Mouse (Mus musculus) regulatory T cell (primary cell): ENCODE data around the gene Duoxa2.

Experiments used
- in situ Hi-C: fragments of 300-600 bp; cut with MboI, MseI; formaldehyde crosslinking; loops from one replicate; pipeline ENCODE4 v1.15.1; 2025; ENCODE audit warnings: high pct_unique_total_duplicates

The Duoxa2 gene

DNA sequence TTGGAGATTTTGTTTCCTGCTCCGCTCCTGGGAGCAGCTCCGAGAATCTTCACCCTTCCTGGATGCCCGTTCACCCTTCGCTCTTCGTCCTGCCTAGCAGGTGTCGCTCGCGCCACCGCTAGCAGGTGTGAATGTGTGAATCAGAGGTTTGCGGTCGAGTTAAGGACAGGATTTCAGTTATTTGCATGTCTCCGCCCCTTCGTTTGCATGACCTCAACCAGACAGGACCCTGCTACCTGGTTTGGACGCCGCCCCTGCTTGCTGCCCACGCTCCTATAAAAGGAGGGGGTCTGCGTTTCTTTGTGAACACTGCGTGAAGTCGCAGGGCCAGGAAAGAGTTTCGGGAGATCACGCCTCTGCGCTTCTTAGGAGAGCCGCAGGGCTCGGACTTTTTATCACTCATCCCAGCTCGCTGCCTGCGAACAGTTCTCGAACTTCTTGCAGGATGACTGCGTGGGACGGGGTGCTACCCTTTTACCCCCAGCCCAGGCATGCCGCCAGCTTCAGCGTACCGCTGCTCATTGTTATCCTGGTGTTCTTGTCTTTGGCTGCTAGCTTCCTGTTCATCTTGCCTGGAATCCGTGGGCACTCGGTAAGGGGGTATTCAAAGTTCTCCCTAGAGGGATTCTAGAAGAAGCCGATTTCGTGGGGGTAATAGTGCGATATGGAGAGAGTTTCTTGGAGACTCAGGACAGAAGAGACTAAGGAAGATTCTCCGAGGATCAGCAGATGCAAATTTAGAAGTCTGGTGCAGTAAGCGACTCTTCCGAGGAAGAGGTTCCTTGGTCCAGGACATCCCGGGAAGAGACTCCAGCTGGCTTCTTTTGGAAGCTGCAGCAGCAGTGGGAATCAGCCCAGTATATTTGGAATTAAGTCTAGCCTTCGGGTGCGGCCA is at the start of gene Duoxa2:
Gene Duoxa2, plus strand, starts transcription at position 305 of the 895 bp plus-strand sequence.
- in situ Hi-C loops: no loop called here

DNA sequence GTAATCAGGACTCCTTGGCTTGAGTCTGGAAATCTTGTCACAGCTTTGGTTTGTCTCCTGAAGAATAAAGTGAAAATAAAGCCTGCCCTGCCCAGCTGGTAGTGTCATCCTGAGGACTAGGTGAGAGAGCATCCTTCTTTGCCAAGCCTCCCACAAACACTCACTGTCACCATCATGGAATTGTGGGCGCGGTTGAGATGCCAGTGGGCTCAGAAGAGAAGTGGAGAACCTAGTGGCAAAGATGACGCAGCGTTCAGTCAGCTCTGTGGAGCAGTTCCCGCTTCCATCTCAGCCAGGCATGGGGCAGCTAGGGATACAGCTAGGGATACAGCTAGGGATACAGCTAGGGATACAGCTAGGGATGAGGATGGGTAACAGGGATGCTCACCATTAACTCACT is 42.7 kb upstream of the Duoxa2 start:
- in situ Hi-C loops: loop anchor here (25.0 kb wide), 1 partner anchor 1081 kb away; no protein-coding TSS in a partner anchor

DNA sequence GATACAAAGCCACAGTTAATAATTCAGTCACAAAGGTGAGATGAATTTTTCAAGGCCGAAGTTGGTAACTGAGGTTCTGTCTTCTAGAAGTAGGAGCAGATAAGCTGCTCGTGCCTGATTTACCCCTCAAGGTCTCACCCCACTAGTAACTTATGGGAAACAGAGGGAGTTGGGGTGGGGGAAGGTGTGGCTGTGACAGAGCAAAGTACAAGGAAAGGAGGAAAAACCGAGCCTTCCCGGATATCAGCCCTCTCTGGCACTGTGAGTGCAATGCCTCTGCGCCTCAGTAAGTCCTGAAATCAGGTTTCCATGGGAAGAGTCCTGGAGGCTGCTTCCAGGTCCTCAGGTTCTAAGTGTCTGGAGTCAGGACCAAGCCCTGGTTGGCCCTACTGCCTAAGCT is 38.0 kb upstream of the Duoxa2 start:
- in situ Hi-C loops: loop anchor here (25.0 kb wide), 1 partner anchor 1077 kb away; no protein-coding TSS in a partner anchor

DNA sequence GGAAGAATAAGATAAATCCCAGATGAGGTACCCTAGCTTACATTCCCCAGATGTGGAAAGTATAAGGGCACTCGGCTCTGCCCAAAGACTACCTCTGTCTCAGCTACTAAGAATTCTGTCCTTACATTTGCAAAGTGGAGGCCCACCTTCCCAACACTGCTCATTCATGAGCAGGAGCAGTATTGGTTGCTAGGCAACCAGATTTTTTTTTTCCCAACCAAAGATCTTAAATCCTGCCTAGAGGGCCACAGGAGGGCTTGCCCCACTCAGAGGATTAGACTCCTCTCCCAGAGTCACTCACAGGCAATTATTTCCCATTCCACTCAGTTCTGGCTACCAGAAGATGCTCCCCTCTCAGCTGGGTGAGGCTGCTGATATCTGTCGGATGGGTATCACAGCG is 34.0 kb upstream of the Duoxa2 start:
- in situ Hi-C loops: loop anchor here (25.0 kb wide), 1 partner anchor 1073 kb away; no protein-coding TSS in a partner anchor

DNA sequence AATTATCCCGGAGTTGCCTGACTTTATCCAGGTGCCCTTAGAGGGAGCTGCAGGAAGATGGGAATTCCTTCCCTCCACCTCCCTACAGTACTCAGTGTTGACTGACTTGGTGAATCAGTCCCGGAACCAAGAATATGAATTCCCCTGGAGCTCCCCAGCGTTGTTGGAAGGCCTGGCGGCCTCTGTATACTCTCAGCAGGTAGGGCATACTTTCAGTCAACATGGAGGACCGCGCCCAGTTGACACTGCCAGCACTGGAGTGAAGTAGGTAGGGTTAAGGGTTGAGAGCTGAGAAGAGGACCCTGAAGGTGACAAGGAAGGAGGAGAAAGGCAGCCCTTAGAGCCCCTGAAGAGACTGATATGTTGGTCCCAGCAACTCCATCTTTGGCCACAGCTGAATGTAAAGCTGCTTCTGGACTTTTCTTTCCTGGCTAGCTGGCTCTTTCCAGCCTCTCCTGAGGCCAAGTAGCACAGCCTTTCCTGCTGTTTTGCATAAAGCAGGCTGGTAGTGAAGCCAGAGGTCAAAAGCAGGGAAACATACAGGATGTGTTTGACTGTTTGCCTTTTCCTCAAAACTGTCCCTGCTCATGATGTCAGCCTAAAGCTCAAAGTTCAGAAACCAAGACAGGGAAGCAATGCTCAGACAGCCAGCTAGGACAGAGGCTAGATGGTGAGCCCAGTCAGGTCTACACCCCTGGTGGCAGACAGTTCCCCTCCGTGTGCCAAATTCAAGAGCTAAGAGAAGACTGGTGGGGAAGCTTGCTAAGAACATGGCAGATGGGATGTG is 32.1 kb upstream of the Duoxa2 start:
- in situ Hi-C loops: loop anchor here (25.0 kb wide), 1 partner anchor 1071 kb away; no protein-coding TSS in a partner anchor

DNA sequence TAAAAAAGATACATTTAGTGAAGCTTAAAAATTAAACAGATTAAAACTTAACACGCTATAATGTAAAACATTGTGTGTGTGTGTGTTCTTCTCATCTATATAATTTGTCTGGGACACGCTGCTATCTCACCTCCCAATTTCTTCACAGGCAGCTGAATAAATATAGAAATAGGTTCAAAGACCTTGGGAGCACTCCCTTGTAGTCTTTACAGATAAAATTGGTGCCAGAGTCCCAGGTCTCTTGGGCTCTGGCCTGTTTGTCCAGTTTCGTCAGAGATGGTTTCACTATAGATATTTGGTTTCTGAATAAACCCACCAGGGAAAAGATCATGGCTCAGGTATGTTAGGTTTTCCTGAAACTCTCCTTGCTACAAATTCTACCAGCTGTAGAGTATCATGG is 19.9 kb upstream of the Duoxa2 start:
- in situ Hi-C loops: no loop called here

DNA sequence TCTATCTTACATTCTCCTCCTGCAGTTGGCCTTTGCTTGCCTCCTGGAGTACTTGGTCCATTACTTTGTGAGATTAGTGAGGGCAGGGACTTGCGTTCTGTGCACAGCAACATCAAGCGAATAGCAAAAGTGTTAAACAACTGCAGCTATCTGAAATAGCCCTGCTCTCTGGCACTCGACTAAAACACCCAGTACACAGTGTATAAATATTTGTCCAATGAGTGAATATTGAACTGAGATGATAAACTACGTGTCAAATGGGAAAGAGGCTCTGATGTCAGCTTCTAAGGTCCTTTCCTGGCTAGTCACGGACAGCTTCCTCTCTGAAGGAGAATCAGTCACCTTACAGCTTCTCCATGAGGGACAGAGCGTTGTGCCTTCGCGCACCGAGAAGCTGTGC is 14.6 kb upstream of the Duoxa2 start:
- in situ Hi-C loops: no loop called here

DNA sequence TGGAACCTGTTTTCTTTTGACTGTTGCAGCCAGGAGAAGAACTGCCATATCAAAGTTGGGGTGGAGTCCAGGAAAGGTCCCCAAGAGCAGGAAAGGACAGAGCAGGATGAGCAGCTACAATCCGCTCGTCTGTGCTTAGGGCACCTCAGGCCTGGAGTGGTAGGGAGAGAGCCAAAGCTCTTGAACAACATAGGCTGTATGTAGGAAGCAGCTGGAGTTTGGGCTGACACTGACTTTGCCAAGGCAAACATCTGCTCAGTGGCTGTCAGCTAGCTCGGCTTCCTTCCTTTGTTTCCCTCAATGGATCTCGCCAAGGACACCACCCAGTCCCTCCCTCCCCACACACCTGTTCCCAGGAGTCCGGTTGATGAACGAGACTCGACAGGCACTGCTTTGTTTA is 12.6 kb upstream of the Duoxa2 start:
- in situ Hi-C loops: no loop called here

DNA sequence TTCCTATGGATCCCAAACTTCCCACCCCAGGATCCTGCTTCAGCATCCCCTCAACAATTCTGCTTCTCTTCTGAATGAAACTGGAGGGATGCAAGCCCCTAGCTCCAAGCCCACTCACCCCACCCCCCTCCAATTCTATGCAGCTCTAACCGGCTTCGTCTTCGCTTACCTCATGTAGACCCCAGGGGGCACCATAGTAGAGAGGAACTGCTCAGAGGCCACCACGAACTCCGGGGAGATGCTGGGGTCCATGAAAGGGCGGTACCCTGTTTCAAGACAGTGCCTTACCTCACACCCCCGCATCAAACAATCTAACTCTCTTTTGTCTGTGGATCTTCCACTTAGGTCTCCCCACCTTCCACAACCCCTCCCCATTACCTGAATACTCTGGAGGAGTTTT is 3.8 kb upstream of the Duoxa2 start:
- in situ Hi-C loops: no loop called here

DNA sequence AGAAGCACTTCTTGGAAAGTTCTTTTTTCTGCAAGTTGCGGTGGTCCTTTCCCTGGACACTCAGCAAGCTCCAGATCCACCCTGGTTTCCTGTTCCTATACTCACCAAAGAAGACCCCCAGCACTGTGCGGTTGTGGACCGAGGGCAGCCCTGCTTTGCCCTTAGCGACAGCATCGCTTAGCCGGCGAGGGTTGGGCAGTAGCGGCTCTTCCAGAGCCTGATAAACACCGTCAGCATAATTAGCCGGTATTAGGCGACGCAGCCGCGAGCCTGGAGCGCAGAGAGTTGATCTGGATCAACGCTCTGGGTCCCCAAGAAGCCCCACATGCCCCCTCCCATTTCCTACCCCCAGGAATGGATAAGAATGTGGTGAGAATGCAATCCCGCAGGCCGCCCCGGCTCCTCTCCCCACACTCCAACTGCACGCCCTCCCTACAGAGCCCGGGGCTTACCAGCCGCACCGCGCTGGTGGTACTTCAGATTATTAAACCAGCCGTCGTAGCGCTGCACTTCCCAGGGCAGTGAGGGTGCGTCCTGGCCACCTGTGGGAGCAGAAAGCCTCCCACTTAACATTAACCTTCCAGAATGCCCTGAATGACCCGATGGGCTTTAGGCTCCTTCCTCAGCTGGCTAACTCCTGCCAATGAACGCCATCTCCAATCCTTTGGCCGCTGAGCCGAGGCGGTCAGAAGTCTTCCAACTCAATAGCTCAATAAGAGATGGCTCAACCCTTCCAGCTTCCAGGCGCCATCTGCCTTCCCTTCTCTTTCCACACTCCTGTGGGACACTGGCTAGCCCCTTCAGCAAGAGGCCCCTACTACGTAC is 1.2 kb upstream of the Duoxa2 start:
- in situ Hi-C loops: no loop called here

DNA sequence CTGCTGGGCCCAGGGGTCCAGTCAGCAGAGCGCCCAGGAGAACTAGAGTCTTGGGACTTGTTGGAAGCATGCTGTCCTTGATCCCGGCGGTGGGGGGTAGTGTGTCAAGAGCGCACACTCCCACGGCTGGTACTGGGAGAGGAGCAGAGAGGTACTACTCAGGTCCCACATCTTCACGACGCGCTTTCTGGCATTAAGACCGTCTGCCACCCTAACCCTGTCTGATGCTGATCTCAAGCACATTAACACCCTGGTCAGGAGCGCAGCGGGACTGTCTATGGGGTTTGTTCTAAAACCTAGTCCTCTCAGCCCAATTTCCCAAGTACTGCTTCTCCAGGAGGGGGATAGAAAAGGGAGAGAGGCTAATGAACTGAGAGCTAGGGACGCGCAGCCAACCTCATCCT is 602 bp upstream of the Duoxa2 start, which contains the start of gene Duox2:
Gene Duox2, minus strand, starts transcription at position 354 of the 404 bp plus-strand sequence.
- in situ Hi-C loops: no loop called here

DNA sequence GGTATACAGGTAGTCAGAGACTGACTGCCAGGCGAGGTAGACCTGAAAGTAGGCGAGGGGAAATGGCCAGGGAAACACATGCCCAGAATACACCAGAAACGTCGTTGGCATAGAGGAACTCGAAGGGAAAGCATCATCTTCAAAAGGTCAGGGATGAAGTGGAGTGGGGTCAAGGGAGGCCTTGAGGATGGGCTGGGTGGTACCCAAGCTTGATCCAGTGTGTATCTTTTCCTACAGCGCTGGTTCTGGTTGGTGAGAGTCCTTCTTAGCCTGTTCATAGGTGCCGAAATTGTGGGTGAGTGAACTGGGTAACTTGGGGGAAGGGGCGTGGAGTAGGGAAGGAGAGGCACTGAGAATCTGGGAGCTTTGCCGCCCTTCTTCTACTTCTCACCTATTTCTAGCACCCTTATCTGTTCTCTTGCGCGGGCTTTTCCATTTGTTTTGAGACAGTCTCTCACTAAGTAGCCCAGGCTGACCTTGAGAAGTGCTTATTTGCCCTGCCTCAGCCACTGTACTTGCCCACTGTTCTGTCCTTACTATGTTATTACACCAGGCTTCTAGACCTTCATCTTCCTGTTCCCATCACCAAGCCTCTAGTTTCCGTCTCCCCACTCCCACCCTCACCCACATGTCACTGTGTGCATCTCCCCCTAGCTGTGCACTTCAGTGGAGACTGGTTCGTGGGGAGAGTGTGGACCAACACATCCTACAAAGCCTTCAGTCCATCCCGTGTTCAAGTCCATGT is 1.4 kb downstream of the Duoxa2 start:
- in situ Hi-C loops: loop anchor here (5.0 kb wide), 1 partner anchor 103 kb away; no protein-coding TSS in a partner anchor

DNA sequence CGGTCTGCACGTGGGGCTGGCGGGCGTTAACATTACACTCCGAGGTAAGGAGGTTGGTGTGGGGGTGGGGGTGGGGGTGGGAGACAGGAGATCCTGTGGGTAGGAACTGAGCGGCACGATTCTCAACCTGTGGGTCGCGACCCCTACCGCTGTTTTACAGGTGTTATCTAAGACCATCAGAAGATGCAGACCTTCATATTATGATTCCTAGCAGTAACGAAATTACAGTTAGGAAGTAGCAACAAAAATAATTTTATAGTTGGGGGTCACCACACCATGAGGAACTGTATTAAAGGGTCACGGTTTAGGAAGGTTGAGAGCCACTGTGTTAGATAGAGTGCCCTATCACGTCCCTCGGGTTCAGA is 1.9 kb downstream of the Duoxa2 start:
- in situ Hi-C loops: loop anchor here (5.0 kb wide), 1 partner anchor 103 kb away; no protein-coding TSS in a partner anchor

DNA sequence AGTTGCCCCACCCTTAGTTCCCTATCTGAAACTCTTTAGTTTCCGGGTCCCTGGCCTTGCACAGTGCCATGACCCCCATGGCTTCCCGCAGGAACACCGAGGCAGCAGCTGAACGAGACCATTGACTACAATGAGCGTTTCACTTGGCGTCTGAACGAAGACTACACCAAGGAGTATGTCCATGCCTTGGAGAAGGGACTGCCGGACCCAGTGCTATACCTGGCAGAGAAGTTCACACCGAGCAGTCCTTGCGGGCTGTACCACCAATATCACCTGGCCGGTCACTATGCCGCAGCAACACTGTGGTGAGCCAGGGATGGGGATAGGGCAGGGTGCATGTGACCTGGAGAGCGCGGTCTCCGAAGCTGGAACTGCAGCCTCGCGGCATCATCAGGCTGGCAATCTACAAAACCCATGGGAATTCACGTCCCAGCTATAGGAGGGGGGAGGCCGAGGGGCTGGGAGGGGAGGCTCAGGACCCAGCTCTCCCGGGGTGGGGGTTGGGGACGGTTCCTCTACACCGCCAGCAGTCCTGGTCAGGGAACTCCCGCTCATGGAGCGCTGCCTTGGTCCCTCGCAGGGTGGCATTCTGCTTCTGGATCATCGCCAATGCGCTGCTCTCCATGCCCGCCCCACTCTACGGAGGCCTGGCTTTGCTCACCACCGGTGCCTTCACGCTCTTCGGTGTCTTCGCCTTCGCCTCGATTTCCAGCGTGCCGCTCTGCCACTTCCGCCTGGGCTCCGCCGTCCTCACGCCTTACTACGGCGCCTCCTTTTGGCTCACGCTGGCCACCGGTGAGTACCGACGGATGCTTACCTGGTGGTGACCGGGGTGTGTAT is 2.6 kb downstream of the Duoxa2 start:
- in situ Hi-C loops: loop anchor here (5.0 kb wide), 1 partner anchor 104 kb away; no protein-coding TSS in a partner anchor

DNA sequence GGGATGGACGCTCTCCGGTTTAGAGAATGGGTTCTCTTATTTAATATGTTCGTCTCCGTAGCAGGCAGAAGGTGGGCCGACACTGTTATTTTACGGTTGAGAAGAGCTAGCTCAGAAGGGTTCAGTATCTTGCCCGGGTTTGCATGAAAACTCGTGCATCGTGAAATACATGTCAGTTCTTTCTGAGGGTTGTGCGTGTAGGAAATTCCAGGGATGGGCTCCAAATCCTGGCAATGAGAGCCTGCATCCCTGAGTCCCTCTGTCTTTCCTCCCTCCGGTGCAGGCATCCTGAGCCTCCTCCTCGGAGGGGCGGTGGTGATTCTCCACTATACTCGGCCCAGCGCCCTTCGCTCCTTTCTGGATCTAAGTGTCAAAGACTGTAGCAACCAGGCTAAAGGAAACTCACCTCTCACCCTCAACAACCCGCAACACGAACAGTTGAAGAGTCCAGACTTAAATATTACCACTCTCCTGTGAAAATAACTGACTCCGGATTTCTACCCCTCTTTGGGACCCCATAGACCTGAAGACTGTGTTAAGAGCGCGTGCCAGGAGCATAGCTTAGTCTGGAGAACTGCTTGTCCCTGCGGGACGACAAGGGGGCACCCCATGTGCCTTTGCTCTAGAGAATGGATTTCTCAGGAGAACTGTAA is 3.3 kb downstream of the Duoxa2 start:
- in situ Hi-C loops: loop anchor here (5.0 kb wide), 1 partner anchor 105 kb away; no protein-coding TSS in a partner anchor

DNA sequence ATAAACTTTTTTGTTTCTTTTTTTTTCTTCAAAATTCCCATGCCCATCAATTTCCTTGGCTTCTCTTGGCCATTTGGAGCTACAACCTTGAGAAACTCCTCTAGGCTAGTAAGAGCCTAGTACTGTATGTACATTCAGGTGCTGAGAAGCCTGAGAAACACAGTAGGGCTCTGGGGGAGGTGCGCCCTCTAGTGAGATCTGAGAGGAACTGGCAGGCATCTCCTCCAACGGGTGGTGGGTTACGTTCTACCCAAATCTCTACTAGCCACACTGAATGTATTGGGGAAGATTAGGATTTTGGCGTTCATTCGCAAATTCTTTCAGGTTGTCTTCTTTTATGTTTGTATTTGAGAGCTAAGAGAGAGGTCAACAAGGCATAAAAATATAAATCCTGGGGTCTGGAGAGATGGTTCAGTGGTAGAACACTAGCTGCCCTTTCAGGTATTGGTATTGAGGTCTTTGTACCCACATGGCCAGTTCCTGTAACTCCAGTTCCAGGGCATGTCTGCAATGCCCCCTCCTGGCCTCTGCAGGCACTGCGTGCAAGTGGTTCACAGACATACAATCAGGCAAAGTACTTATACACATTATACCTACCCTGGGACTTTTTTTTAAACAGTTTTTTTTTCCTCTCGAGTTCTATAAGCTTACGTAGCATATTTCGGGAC is 4.0 kb downstream of the Duoxa2 start:
- in situ Hi-C loops: loop anchor here (5.0 kb wide), 1 partner anchor 105 kb away; no protein-coding TSS in a partner anchor

DNA sequence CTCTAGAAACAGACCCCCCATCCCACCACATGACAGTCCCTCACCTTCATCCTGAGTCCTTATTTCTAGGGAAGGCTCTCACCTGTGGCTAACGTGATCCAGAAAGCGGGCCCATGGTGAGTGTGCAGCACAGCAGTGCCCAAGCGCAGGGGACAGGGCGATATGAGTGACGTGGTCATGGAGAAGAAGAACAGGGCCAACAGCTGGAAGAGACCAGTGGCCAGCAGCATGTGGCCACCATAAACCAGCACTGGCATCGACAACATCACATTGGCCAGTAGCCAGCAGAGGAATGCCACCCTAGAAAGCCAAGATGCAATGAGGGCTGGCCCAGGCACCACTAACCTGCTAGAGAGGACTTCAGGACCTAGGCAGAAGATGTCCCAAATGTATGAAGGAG is 5.8 kb downstream of the Duoxa2 start:
- in situ Hi-C loops: loop anchor here (5.0 kb wide), 1 partner anchor 107 kb away; no protein-coding TSS in a partner anchor
